Mouse (Mus musculus) left cerebral cortex, postnatal 36 days (tissue): ENCODE data around the gene Sema6d. TPM values are rescaled to one million over a fixed set of nuclear protein-coding genes. Genes with fewer than 3 reads are reported as not detected.
A peak's percentile ranks its signal among the peaks of the same experiment; 100 is the strongest.

Source experiments
- DNase-seq, 2 experiments: peaks; one replicate each; pipeline ENCODE4 v3.0.0; 2021 to 2022; ENCODE audit warnings: low spot score in 2 of 2, mixed read lengths in 1 of 2
- intact Hi-C: fragments of 180-260 bp; cut with DNase I; formaldehyde crosslinking; loops from one replicate; pipeline ENCODE4 v1.15.1; 2025
- total RNA-seq, 2 experiments: library from RNA; stranded (reverse); gene quantifications; 2 replicates each; pipeline ENCODE4 v1.2.3; 2021

The Sema6d gene
- 10 to 100 TPM; 43.6 to 51.6 TPM for total RNA-seq

GRCm38 (mm10) chr2:124089813-124090230 is at the start of gene Sema6d:
TSS of gene Sema6d (plus strand) at chr2:124089969.
- DNase-seq: peak; percentile 43 to 54

GRCm38 (mm10) chr2:124059910-124060309 is 29.9 kb upstream of the Sema6d start:
- no peak for DNase-seq
- intact Hi-C loops: no loop called here

More at GRCm38 (mm10) chr2:124089813-124090230, at the start of gene Sema6d:
- intact Hi-C loops: loop anchor here (5.0 to 10.0 kb wide), 2 partner anchors 778 to 1265 kb away; no protein-coding TSS in a partner anchor

GRCm38 (mm10) chr2:124068380-124068779 is 21.4 kb upstream of the Sema6d start:
- intact Hi-C loops: no loop called here
- DNase-seq: no peak

GRCm38 (mm10) chr2:124070664-124071063 is 19.1 kb upstream of the Sema6d start:
- intact Hi-C loops: no loop called here
- DNase-seq: no peak

GRCm38 (mm10) chr2:124071380-124071779 is 18.4 kb upstream of the Sema6d start:
- intact Hi-C loops: no loop called here
- no peak for DNase-seq

GRCm38 (mm10) chr2:124090231-124091141 is 717 bp downstream of the Sema6d start:
- peak; percentile 49 to 64 for DNase-seq
- intact Hi-C loops: loop anchor here (5.0 to 10.0 kb wide), 2 partner anchors 778 to 1266 kb away; no protein-coding TSS in a partner anchor

GRCm38 (mm10) chr2:124099697-124100096 is 9.9 kb downstream of the Sema6d start:
- no peak for DNase-seq
- intact Hi-C loops: loop anchor here (2.0 to 10.0 kb wide), 5 partner anchors 235 to 1275 kb away; no protein-coding TSS in a partner anchor

- intact Hi-C loops: loop anchor here (2.0 to 10.0 kb wide), 4 partner anchors 234 to 1087 kb away; no protein-coding TSS in a partner anchor
- peak; percentile 54 to 67 for DNase-seq
These were observed 10.9 kb downstream of the Sema6d start for GRCm38 (mm10) chr2:124100486-124101200.

GRCm38 (mm10) chr2:124101201-124101517 is 11.4 kb downstream of the Sema6d start:
- intact Hi-C loops: loop anchor here (2.0 to 10.0 kb wide), 4 partner anchors 234 to 1086 kb away; no protein-coding TSS in a partner anchor
- no peak for DNase-seq

- DNase-seq: no peak
- intact Hi-C loops: loop anchor here (2.0 to 10.0 kb wide), 4 partner anchors 233 to 1086 kb away; no protein-coding TSS in a partner anchor
These were observed 11.8 kb downstream of the Sema6d start for GRCm38 (mm10) chr2:124101580-124101979.

- intact Hi-C loops: loop anchor here (5.0 to 10.0 kb wide), 3 partner anchors 232 to 1084 kb away; no protein-coding TSS in a partner anchor
- no peak for DNase-seq
These were observed 13.5 kb downstream of the Sema6d start for GRCm38 (mm10) chr2:124103277-124103676.

GRCm38 (mm10) chr2:124118469-124119243 is 28.9 kb downstream of the Sema6d start:
- no peak for DNase-seq
- intact Hi-C loops: no loop called here

GRCm38 (mm10) chr2:124120355-124120754 is 30.6 kb downstream of the Sema6d start:
- intact Hi-C loops: no loop called here
- no peak for DNase-seq

- DNase-seq: no peak
- intact Hi-C loops: no loop called here
These were observed 31.8 kb downstream of the Sema6d start for GRCm38 (mm10) chr2:124121539-124121938.

GRCm38 (mm10) chr2:124125504-124125903 is 35.7 kb downstream of the Sema6d start:
- no peak for DNase-seq
- intact Hi-C loops: no loop called here

GRCm38 (mm10) chr2:124126853-124127252 is 37.1 kb downstream of the Sema6d start:
- intact Hi-C loops: no loop called here
- DNase-seq: peak; percentile 17 to 39

GRCm38 (mm10) chr2:124130876-124131275 is 41.1 kb downstream of the Sema6d start:
- intact Hi-C loops: no loop called here
- no peak for DNase-seq

GRCm38 (mm10) chr2:124141510-124142044 is 51.8 kb downstream of the Sema6d start:
- DNase-seq: no peak
- intact Hi-C loops: no loop called here

GRCm38 (mm10) chr2:124145528-124145927 is 55.8 kb downstream of the Sema6d start:
- DNase-seq: no peak
- intact Hi-C loops: no loop called here
